Mouse (Mus musculus): ENCODE data around the gene Corin.

Corin gene

GRCm38 (mm10) chr5:72503531-72504523, at the start of gene Corin:
TSS of gene Corin (minus strand) at chr5:72504473.
- DNase-seq: no peak

GRCm38 (mm10) chr5:72551209-72551608, 46.9 kb upstream of the Corin start:
- DNase-seq: no peak

GRCm38 (mm10) chr5:72528896-72529295, 24.6 kb upstream of the Corin start:
- DNase-seq: no peak

GRCm38 (mm10) chr5:72513808-72514207, 9.5 kb upstream of the Corin start:
- DNase-seq: no peak

- no peak for DNase-seq
Measured at GRCm38 (mm10) chr5:72505740-72506139, 1.5 kb upstream of the Corin start.

- DNase-seq: no peak
Measured at GRCm38 (mm10) chr5:72502778-72503177, 1.5 kb downstream of the Corin start.

GRCm38 (mm10) chr5:72501763-72502162, 2.5 kb downstream of the Corin start:
- no peak for DNase-seq

- DNase-seq: no peak
Measured at GRCm38 (mm10) chr5:72498271-72498670, 6.0 kb downstream of the Corin start.

- no peak for DNase-seq
Measured at GRCm38 (mm10) chr5:72496756-72497155, 7.5 kb downstream of the Corin start.

GRCm38 (mm10) chr5:72493906-72494305, 10.4 kb downstream of the Corin start:
- no peak for DNase-seq

GRCm38 (mm10) chr5:72491232-72491631, 13.0 kb downstream of the Corin start:
- no peak for DNase-seq

- no peak for DNase-seq
Measured at GRCm38 (mm10) chr5:72480456-72480855, 23.8 kb downstream of the Corin start.

GRCm38 (mm10) chr5:72472317-72473009, 31.8 kb downstream of the Corin start:
- DNase-seq: no peak

GRCm38 (mm10) chr5:72471746-72472145, 32.5 kb downstream of the Corin start:
- no peak for DNase-seq

GRCm38 (mm10) chr5:72464932-72465331, 39.3 kb downstream of the Corin start:
- no peak for DNase-seq

GRCm38 (mm10) chr5:72459374-72460112, 44.7 kb downstream of the Corin start:
- no peak for DNase-seq

- DNase-seq: peak; percentile 50
Measured at GRCm38 (mm10) chr5:72453690-72454089, 50.6 kb downstream of the Corin start.

GRCm38 (mm10) chr5:72453176-72453575, 51.1 kb downstream of the Corin start:
- no peak for DNase-seq

GRCm38 (mm10) chr5:72452750-72453149, 51.5 kb downstream of the Corin start:
- peak; percentile 13 for DNase-seq

GRCm38 (mm10) chr5:72448846-72449245, 55.4 kb downstream of the Corin start:
- no peak for DNase-seq

- no peak for DNase-seq
Measured at GRCm38 (mm10) chr5:72446104-72446503, 58.2 kb downstream of the Corin start.

GRCm38 (mm10) chr5:72443946-72444345, 60.3 kb downstream of the Corin start:
- DNase-seq: no peak

GRCm38 (mm10) chr5:72443007-72443406, 61.3 kb downstream of the Corin start:
- no peak for DNase-seq
